Mouse (Mus musculus) myocyte (in vitro differentiated cells): ENCODE measurements around the gene Hoxa13.

ENCODE experiments used
- MYOG ChIP-seq, 3 experiments: IDR thresholded peaks; one replicate each; pipeline ENCODE4 v1.6.1; 2011; ENCODE audit warnings: control low read depth in 2 of 3, low read depth in 2 of 3, mild to moderate bottlenecking in 2 of 3; ENCODE audit not compliant: insufficient read length in 2 of 3, control insufficient read depth in 1 of 3, insufficient read depth in 1 of 3
- POLR2A ChIP-seq: IDR thresholded peaks from one replicate; pipeline ENCODE4 v1.6.1; 2011; ENCODE audit warnings: low read depth, mild to moderate bottlenecking, control low read depth, moderate library complexity; ENCODE audit not compliant: insufficient read length
- POLR2AphosphoS2 ChIP-seq: IDR thresholded peaks from one replicate; pipeline ENCODE4 v1.6.1; 2011; ENCODE audit warnings: low read depth, control low read depth; ENCODE audit not compliant: insufficient read length
- SRF ChIP-seq: IDR thresholded peaks from one replicate; pipeline ENCODE4 v1.6.1; 2011; ENCODE audit warnings: low read depth; ENCODE audit not compliant: control insufficient read depth, insufficient read length
- USF1 ChIP-seq: IDR thresholded peaks from one replicate; pipeline ENCODE4 v1.6.1; 2011; ENCODE audit warnings: low read depth, mild to moderate bottlenecking, control low read depth, moderate library complexity

GRCm38 (mm10) chr6:52235866-52236265 is 24.8 kb downstream of the Hoxa13 start:
- TF ChIP-seq USF1 = no peak
- no peak for TF ChIP-seq MYOG (IDR thresholded peaks at IDR 0.05; ENCODE audit: control insufficient read depth in 1 of 3, insufficient read depth in 1 of 3, insufficient read length in 2 of 3, low read depth in 2 of 3)
- no peak for TF ChIP-seq SRF
- TF ChIP-seq POLR2A = no peak
- no peak for TF ChIP-seq POLR2AphosphoS2
